ENCODE assay signal across 21 mouse cellular contexts in the genomic region with DNA sequence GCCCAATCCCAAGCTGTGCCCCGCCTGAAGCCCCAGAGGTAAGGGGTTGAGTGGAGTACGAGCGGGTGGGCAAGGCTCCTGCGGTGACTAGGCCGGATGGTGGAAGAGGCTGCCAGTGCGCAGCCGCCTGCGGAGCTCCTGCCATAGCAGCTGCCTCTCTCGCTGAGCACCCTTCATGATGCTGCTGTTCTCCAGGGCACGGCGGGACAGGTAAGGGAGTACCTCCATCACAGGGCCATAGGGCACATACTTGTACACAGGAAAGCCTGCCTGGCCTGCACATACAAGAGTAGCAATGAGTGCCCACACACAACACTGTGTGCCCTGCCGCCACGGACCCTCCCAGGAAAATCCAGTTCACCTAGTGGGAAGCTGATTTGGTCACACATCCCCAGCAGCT. TPM values are rescaled to one million over a fixed set of nuclear protein-coding genes. Genes with fewer than 3 reads are reported as not detected.
DNase-seq lines count a peak whose midpoint lies in the region; TF ChIP-seq lines count a peak whose summit lies in the region.
"Had no signal": no experiment of that assay in that cellular context is flagged by ENCODE, and none has a peak within 500 bp of the region (broad histone marks: within the 10 kb centered on the region; RNA-seq: fewer than 3 reads in every experiment).

No protein-coding gene starts in this region.

- peaks cover 3% of the 10 kb centered on the region for H3K4me1 ChIP-seq in heart, adult 2 months (ENCODE audit: control insufficient read depth, insufficient read depth, low read length)

- no peak for TF ChIP-seq EP300 in heart, adult 2 months (IDR thresholded peaks at IDR 0.05; ENCODE audit: insufficient read depth, low read depth, low read length)

- no peak for TF ChIP-seq CTCF in heart, adult 2 months (IDR thresholded peaks at IDR 0.05)

- peaks cover 1% of the 10 kb centered on the region; the same call in 1 of the 2 replicates for H3K36me3 ChIP-seq in heart, adult 2 months (ENCODE audit: control insufficient read depth, insufficient read depth, low read length)

- H3K9ac ChIP-seq in heart, adult 2 months (ENCODE audit: low read depth, low read length), result no peak overlapping the region
- H3K9ac ChIP-seq: forebrain, embryonic 13.5 days; heart, embryonic 13.5 days; hindbrain, embryonic 14.5 days had no signal

- peak; percentile 88 for DNase-seq in heart, adult 11 months
- DNase-seq in heart, adult 2 months, result no peak
- peak; percentile 12 for DNase-seq in kidney, adult 9 months
- no peak for DNase-seq in kidney, postnatal 10 days
- DNase-seq in thymus, postnatal 25 days, result peak; percentile 10
- DNase-seq in thymus, postnatal 0 days (ENCODE audit: low spot score), result no peak
- DNase-seq: adrenal gland, postnatal 10 days; adrenal gland, postnatal 36 days; cerebellum, adult 18-20 months; cerebellum, adult 9-10 months; gastrocnemius, postnatal 10 days; heart, postnatal 14 days; heart, postnatal 4 days had no signal

- 97% methylated on average over 13 of the region's 13 CpGs for WGBS in heart, adult 2 months

- H3K4me3 ChIP-seq in heart, adult 2 months, result no peak overlapping the region
- H3K4me3 ChIP-seq: forebrain, embryonic 10.5 days; forebrain, embryonic 13.5 days; heart, embryonic 10.5 days; heart, embryonic 13.5 days had no signal

- intact Hi-C loops in heart, adult 2 months (cut with DNase I), result no loop called here

- no peaks in the 10 kb centered on the region for H3K27me3 ChIP-seq in heart, adult 2 months (ENCODE audit: control insufficient read depth, insufficient read depth, low read length)
- H3K27me3 ChIP-seq: forebrain, embryonic 13.5 days; heart, embryonic 13.5 days; Patski had no signal

- H3K79me2 ChIP-seq in heart, adult 2 months (replicated peaks; ENCODE audit: control insufficient read depth, insufficient read depth, low read length), result no peaks in the 10 kb centered on the region

- TF ChIP-seq POLR2A in heart, adult 2 months (IDR thresholded peaks at IDR 0.05; ENCODE audit: insufficient read depth, low read depth, low read length), result no peak

- no peak overlapping the region for H3K27ac ChIP-seq in heart, adult 2 months
- H3K27ac ChIP-seq: forebrain, embryonic 10.5 days; forebrain, embryonic 13.5 days; heart, embryonic 10.5 days; heart, embryonic 13.5 days; hindbrain, embryonic 14.5 days; hindbrain, postnatal 0 days had no signal

RNA-seq across cellular contexts. Expression of gene Prodh, which starts 17.9 kb away (rescaled TPM):
- total RNA-seq in heart, adult 2 months (2021), result 10 to 100 TPM; 18.8 to 23.4 TPM
- polyA plus RNA-seq in heart, adult 2 months (2012; rRNA removed), result 46.7 and 57.9 TPM in 2 replicates
- 29.2 and 29.5 TPM in 2 replicates for polyA plus RNA-seq in thymus, postnatal 0 days (2015; fragmentation: Nextera tagmentation; extraction: Ambion mirVana)

RNA-seq across cellular contexts. Expression of gene Dgcr6, which starts 19.4 kb away (rescaled TPM):
- total RNA-seq in heart, adult 2 months (2021), result 10 to 100 TPM; 41.4 TPM
- 46.7 and 48.8 TPM in 2 replicates for polyA plus RNA-seq in heart, adult 2 months (2012; rRNA removed)
- polyA plus RNA-seq in thymus, postnatal 0 days (2015; fragmentation: Nextera tagmentation; extraction: Ambion mirVana), result 125 and 128 TPM in 2 replicates

RNA-seq across cellular contexts. Expression of gene Rtn4r, which starts 55.4 kb away (rescaled TPM):
- 1 to 10 TPM; 2.3 to 9.8 TPM for total RNA-seq in heart, adult 2 months (2021)
- polyA plus RNA-seq in heart, adult 2 months (2012; rRNA removed), result 31.9 and 57.8 TPM in 2 replicates
- polyA plus RNA-seq in thymus, postnatal 0 days (2015; fragmentation: Nextera tagmentation; extraction: Ambion mirVana), result 0.31 and 0.68 TPM in 2 replicates
- polyA plus RNA-seq: G1E had no signal

Comparison
In these comparisons a context has a peak if more than half of its experiments do, and no peak if none do; other contexts are left out.
1. DNase-seq: peak in heart, adult 11 months (single experiment), kidney, adult 9 months (single experiment) and thymus, postnatal 25 days (single experiment); none in heart, adult 2 months (0 of 2), kidney, postnatal 10 days (single experiment) and thymus, postnatal 0 days (single experiment).
2. RNA of gene Rtn4r, which starts 55.4 kb away (polyA plus RNA-seq): 31.9 to 57.8 TPM in heart, adult 2 months; 0.31 to 0.68 TPM in thymus, postnatal 0 days; every median in the first group is over 10 times any median in the second.